Comparison of ENCODE assay signal across 25 mouse cellular contexts in the genomic region with DNA sequence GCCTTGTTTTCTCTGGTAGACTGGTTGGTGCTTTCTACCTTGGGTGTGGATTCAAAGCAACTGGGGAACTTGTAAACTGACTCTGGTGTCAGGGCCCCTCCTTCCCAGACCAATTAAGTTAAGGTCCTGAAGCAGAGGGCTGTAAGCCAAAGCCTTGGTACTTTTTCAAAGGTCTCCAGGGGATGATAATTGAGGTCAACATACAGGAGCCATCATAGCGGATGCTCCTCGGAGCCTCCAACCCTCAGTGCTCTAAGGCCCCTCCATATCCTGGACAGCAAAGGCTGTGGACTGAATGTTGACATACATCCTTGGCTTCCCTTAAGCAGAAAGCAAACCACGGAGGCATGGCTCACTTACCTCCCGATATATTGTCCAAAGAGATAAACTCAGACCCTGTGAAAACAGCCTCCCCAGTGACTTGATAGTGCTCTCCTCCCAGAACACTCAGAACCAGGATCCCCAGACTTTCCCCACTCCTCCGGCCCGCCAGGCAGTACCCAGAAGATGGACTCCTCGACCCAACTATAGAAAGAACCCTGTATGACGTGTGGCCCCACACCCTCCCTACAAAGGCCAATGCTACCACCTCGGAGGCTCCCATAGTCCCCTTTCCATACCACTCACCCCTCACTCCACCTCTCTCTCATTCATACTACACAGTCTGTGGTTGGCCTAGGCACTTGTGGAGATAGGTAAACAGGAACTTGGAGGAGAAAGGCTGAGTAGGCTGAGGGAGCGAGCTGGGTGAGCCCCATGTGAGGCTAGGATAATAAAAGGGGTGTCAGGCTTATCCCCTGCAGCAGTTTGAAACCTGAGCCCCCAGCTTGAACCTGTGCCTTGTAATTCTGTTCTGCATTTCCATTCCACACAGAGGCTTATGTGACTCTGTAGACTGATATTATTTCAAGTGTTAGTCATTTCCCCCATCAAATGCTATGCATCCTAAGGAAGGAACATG.
DNase-seq lines count a peak whose midpoint lies in the region; ATAC-seq and TF ChIP-seq lines count a peak whose summit lies in the region.
"Had no signal": no experiment of that assay in that cellular context is flagged by ENCODE, and none has a peak within 500 bp of the region (broad histone marks: within the 10 kb centered on the region; RNA-seq: fewer than 3 reads in every experiment).

No protein-coding gene starts in this region.

- intact Hi-C loops in heart, adult 2 months (cut with DNase I): no loop called here

- no peak overlapping the region for H3K4me2 ChIP-seq in embryonic facial prominence, embryonic 11.5 days (ENCODE audit: low read depth, low read length)
- H3K4me2 ChIP-seq in stomach, postnatal 0 days (replicated peaks; ENCODE audit: low read depth): no peak overlapping the region
- H3K4me2 ChIP-seq: embryonic facial prominence, embryonic 15.5 days; heart, embryonic 15.5 days; hindbrain, embryonic 14.5 days; liver, embryonic 13.5 days; neural tube, embryonic 13.5 days; stomach, embryonic 15.5 days had no signal

- no peaks in the 10 kb centered on the region for H3K36me3 ChIP-seq in heart, embryonic 10.5 days
- H3K36me3 ChIP-seq in heart, adult 2 months (ENCODE audit: control insufficient read depth, insufficient read depth, low read length): no peaks in the 10 kb centered on the region
- H3K36me3 ChIP-seq in embryonic facial prominence, embryonic 11.5 days (replicated peaks; ENCODE audit: control insufficient read depth, insufficient read depth, low read depth, low read length): no peaks in the 10 kb centered on the region
- H3K36me3 ChIP-seq in limb, embryonic 10.5 days: no peaks in the 10 kb centered on the region
- no peaks in the 10 kb centered on the region for H3K36me3 ChIP-seq in stomach, postnatal 0 days (ENCODE audit: control insufficient read depth, insufficient read depth, low read length)
- H3K36me3 ChIP-seq in midbrain, embryonic 10.5 days: no peaks in the 10 kb centered on the region
- H3K36me3 ChIP-seq: embryonic facial prominence, embryonic 15.5 days; heart, embryonic 15.5 days; liver, embryonic 13.5 days; neural tube, embryonic 13.5 days; stomach, embryonic 15.5 days had no signal

- H3K27me3 ChIP-seq in heart, embryonic 10.5 days (ENCODE audit: insufficient read depth, poor library complexity, severe bottlenecking): no peaks in the 10 kb centered on the region
- H3K27me3 ChIP-seq in heart, adult 2 months (ENCODE audit: control insufficient read depth, insufficient read depth, low read length): no peaks in the 10 kb centered on the region
- H3K27me3 ChIP-seq in embryonic facial prominence, embryonic 11.5 days (ENCODE audit: control insufficient read depth, insufficient read depth, low read length): no peaks in the 10 kb centered on the region
- H3K27me3 ChIP-seq in limb, embryonic 10.5 days (ENCODE audit: low read depth, poor library complexity, severe bottlenecking): no peaks in the 10 kb centered on the region
- no peaks in the 10 kb centered on the region for H3K27me3 ChIP-seq in stomach, postnatal 0 days (ENCODE audit: control insufficient read depth, insufficient read depth, low read length)
- H3K27me3 ChIP-seq in midbrain, embryonic 10.5 days (ENCODE audit: low read depth, poor library complexity, severe bottlenecking): no peaks in the 10 kb centered on the region
- H3K27me3 ChIP-seq: embryonic facial prominence, embryonic 15.5 days; heart, embryonic 15.5 days; liver, embryonic 13.5 days; neural tube, embryonic 13.5 days; stomach, embryonic 15.5 days had no signal

- no peak for TF ChIP-seq CTCF in heart, adult 2 months (IDR thresholded peaks at IDR 0.05)
- TF ChIP-seq CTCF in stomach, postnatal 0 days (IDR thresholded peaks at IDR 0.05; ENCODE audit: low read depth): no peak

- no peak for TF ChIP-seq POLR2A in heart, adult 2 months (IDR thresholded peaks at IDR 0.05; ENCODE audit: insufficient read depth, low read depth, low read length)

- H3K9me3 ChIP-seq in heart, embryonic 10.5 days: no peaks in the 10 kb centered on the region
- no peaks in the 10 kb centered on the region for H3K9me3 ChIP-seq in embryonic facial prominence, embryonic 11.5 days (replicated peaks; ENCODE audit: control insufficient read depth, low read length)
- H3K9me3 ChIP-seq in limb, embryonic 10.5 days (replicated peaks): no peaks in the 10 kb centered on the region
- H3K9me3 ChIP-seq in stomach, postnatal 0 days (ENCODE audit: control insufficient read depth, low read length): no peaks in the 10 kb centered on the region
- H3K9me3 ChIP-seq in midbrain, embryonic 10.5 days (replicated peaks): no peaks in the 10 kb centered on the region
- H3K9me3 ChIP-seq: embryonic facial prominence, embryonic 15.5 days; heart, embryonic 15.5 days; liver, embryonic 13.5 days; neural tube, embryonic 13.5 days; stomach, embryonic 15.5 days had no signal

- no peaks in the 10 kb centered on the region for H3K4me1 ChIP-seq in heart, embryonic 10.5 days
- H3K4me1 ChIP-seq in heart, adult 2 months (ENCODE audit: control insufficient read depth, insufficient read depth, low read length): no peaks in the 10 kb centered on the region
- H3K4me1 ChIP-seq in embryonic facial prominence, embryonic 11.5 days (ENCODE audit: control insufficient read depth, insufficient read depth, low read length): no peaks in the 10 kb centered on the region
- H3K4me1 ChIP-seq in limb, embryonic 10.5 days: peaks cover 20% of the 10 kb centered on the region; the same call in 1 of the 2 replicates
- no peaks in the 10 kb centered on the region for H3K4me1 ChIP-seq in stomach, postnatal 0 days (replicated peaks; ENCODE audit: control insufficient read depth, insufficient read depth)
- no peaks in the 10 kb centered on the region for H3K4me1 ChIP-seq in midbrain, embryonic 10.5 days
- H3K4me1 ChIP-seq: embryonic facial prominence, embryonic 15.5 days; heart, embryonic 15.5 days; liver, embryonic 13.5 days; neural tube, embryonic 13.5 days; stomach, embryonic 15.5 days had no signal

- no peak overlapping the region for H3K4me3 ChIP-seq in heart, embryonic 10.5 days
- no peak overlapping the region for H3K4me3 ChIP-seq in heart, adult 2 months
- no peak overlapping the region for H3K4me3 ChIP-seq in embryonic facial prominence, embryonic 11.5 days (ENCODE audit: low read depth, low read length)
- no peak overlapping the region for H3K4me3 ChIP-seq in limb, embryonic 10.5 days
- H3K4me3 ChIP-seq in stomach, postnatal 0 days (ENCODE audit: low read depth, low read length): no peak overlapping the region
- no peak overlapping the region for H3K4me3 ChIP-seq in midbrain, embryonic 10.5 days
- H3K4me3 ChIP-seq: embryonic facial prominence, embryonic 15.5 days; gastrocnemius, adult 2 months; heart, embryonic 15.5 days; liver, embryonic 13.5 days; myocyte; neural tube, embryonic 13.5 days; stomach, embryonic 15.5 days had no signal

- H3K27ac ChIP-seq in heart, embryonic 10.5 days: no peak overlapping the region
- no peak overlapping the region for H3K27ac ChIP-seq in heart, adult 2 months
- no peak overlapping the region for H3K27ac ChIP-seq in embryonic facial prominence, embryonic 11.5 days (replicated peaks; ENCODE audit: low read depth, low read length)
- H3K27ac ChIP-seq in limb, embryonic 10.5 days: no peak overlapping the region
- H3K27ac ChIP-seq in stomach, postnatal 0 days (replicated peaks): no peak overlapping the region
- H3K27ac ChIP-seq in midbrain, embryonic 10.5 days (replicated peaks): no peak overlapping the region
- H3K27ac ChIP-seq: embryonic facial prominence, embryonic 15.5 days; gastrocnemius, adult 2 months; heart, embryonic 15.5 days; hindbrain, embryonic 14.5 days; liver, embryonic 13.5 days; neural tube, embryonic 13.5 days; stomach, embryonic 15.5 days had no signal

- H3K79me2 ChIP-seq in heart, adult 2 months (replicated peaks; ENCODE audit: control insufficient read depth, insufficient read depth, low read length): no peaks in the 10 kb centered on the region

- TF ChIP-seq EP300 in heart, adult 2 months (IDR thresholded peaks at IDR 0.05; ENCODE audit: insufficient read depth, low read depth, low read length): no peak
- no peak for TF ChIP-seq EP300 in stomach, postnatal 0 days (optimal IDR thresholded peaks at IDR 0.05)

- ATAC-seq in embryonic facial prominence, embryonic 11.5 days (replicated peaks; ENCODE audit: insufficient number of reproducible peaks, low FRiP score, low TSS enrichment, low read depth): 0 out of 2 replicates have a peak, but pooled peaks have one; percentile 70
- no peak for ATAC-seq in stomach, postnatal 0 days (ENCODE audit: low FRiP score, low TSS enrichment)
- ATAC-seq: inflammation-experienced regulatory T-cells, adult 6 months; midbrain, embryonic 16.5 days had no signal

- H3K9ac ChIP-seq in heart, adult 2 months (ENCODE audit: low read depth, low read length): no peak overlapping the region
- H3K9ac ChIP-seq in embryonic facial prominence, embryonic 11.5 days (replicated peaks; ENCODE audit: low read length): no peak overlapping the region
- no peak overlapping the region for H3K9ac ChIP-seq in stomach, postnatal 0 days (ENCODE audit: low read length)
- H3K9ac ChIP-seq: embryonic facial prominence, embryonic 15.5 days; heart, embryonic 15.5 days; hindbrain, embryonic 14.5 days; liver, embryonic 13.5 days; neural tube, embryonic 13.5 days; stomach, embryonic 15.5 days had no signal

- 69% methylated on average over 10 of the region's 10 CpGs for WGBS in heart, embryonic 10.5 days
- 82% methylated on average over 10 of the region's 10 CpGs for WGBS in heart, adult 2 months
- WGBS in embryonic facial prominence, embryonic 11.5 days: 61% methylated on average over 10 of the region's 10 CpGs
- WGBS in limb, embryonic 10.5 days: 77% methylated on average over 10 of the region's 10 CpGs
- WGBS in stomach, postnatal 0 days: 74% methylated on average over 10 of the region's 10 CpGs
- WGBS in midbrain, embryonic 10.5 days: 83% methylated on average over 10 of the region's 10 CpGs

- DNase-seq in heart, embryonic 10.5 days (ENCODE audit: low spot score): peak; percentile 60
- no peak for DNase-seq in heart, adult 2 months
- DNase-seq in embryonic facial prominence, embryonic 11.5 days (ENCODE audit: low spot score): peak; percentile 52
- peak; percentile 20 for DNase-seq in limb, embryonic 10.5 days (ENCODE audit: low spot score)
- peak; percentile 7 for DNase-seq in stomach, postnatal 0 days (ENCODE audit: low spot score)
- no peak for DNase-seq in lung, postnatal 14 days
- DNase-seq in midbrain, embryonic 10.5 days (ENCODE audit: low spot score): no peak
- DNase-seq: adrenal gland, postnatal 36 days; cerebellum, adult 9-10 months; gastrocnemius, adult 2 months; heart, adult 18-20 months; heart, postnatal 36 days; kidney, adult 18-20 months; kidney, postnatal 4 days; layer of hippocampus, adult 9-11 months; liver, embryonic 13.5 days; lung, postnatal 36 days had no signal

Comparison
In these comparisons a context has a peak if more than half of its experiments do, and no peak if none do; other contexts are left out.
1. DNase-seq: peak in heart, embryonic 10.5 days (single experiment), embryonic facial prominence, embryonic 11.5 days (single experiment), limb, embryonic 10.5 days (single experiment) and stomach, postnatal 0 days (single experiment); none in heart, adult 2 months (0 of 2), lung, postnatal 14 days (single experiment) and midbrain, embryonic 10.5 days (single experiment).